Mouse (Mus musculus): ENCODE measurements at regions not wholly inside any gene's neighbourhood (a gene's known extent, or its start where the extent isn't known, plus 50 kb on each side); places are given as distances from the start of the nearest gene placed in this dataset.

DNA sequence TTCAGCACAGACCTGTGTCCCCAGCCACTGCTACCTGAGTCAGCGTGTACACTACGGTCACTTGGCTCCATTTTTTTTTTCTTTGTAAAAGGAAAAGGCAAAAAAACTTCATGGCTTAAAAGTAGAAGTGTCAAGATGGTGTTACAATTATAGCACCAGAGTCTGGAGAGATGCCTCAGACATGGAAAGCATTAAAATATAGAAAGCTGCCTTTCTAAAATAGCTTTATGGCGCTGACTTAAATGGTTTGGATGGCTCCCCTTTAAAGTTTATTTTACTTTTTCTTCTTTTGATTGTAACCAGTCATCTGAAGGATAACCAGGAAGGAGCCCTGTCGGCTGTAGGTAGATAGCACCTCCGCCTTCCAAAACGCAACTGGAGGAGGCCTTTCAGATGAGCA lies 79.0 kb upstream of the Jade1 start:
- DNase-seq (ENCODE audit: low spot score in 2 of 2) = no peak

DNA sequence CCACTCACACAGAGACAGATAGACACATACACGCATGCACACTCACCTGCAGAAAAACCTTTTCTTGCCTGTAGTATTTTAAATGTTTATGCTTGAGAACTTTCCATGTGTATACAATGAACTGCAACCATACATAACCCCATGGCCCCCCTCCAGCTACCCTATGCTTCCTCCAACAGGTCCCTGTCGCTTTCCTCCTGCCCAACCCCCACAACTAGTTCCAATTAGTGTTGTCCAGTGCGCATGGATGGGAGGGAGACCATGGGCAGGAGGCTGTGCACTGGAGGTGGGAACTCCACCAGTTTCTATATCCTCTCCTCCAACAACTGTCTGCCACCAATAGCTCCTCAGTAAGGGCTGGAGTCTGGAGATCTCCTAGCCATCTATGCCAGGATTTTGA lies 82.9 kb upstream of the Jade1 start:
- DNase-seq (ENCODE audit: low spot score in 2 of 2) = no peak

DNA sequence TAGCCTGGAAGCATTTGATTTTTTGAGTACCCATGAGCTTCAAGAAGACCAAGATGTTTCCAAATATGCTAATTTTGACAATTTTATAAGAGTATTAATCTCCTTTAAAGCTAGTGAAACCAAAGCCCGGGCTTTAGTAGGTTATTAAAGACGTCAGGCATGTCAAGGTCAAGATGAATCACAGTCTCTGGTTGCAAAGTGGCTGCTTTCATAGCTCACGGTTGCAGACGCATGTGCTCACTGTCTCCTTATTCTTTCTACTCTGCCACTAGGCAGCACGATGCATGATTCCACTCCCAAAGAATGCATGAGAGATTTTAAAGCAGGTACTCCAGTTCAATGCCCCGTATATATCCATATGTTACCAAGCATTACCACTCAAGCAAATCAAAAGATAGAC lies 86.4 kb upstream of the Jade1 start:
- no peak for DNase-seq (ENCODE audit: low spot score in 2 of 2)

DNA sequence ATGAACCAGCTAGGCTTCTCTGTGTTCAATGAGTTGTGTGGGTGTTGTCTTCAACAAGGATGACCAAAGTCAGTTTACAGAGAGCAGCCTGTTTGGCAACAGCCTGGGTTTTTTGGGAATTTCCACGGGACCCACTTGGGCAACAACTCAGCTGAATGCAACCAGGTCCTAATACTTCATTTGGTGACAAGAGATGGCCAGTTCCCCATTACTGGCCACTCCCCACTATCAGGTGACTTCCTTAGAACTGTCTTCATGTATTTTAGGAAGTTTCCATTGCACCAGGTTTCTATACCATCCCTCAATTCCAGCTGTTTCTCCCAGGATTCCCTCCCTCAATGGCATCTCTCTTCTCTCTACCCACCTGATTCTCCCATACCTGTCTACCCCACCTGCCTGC lies 87.7 kb upstream of the Jade1 start:
- no peak for DNase-seq (ENCODE audit: low spot score in 2 of 2)

DNA sequence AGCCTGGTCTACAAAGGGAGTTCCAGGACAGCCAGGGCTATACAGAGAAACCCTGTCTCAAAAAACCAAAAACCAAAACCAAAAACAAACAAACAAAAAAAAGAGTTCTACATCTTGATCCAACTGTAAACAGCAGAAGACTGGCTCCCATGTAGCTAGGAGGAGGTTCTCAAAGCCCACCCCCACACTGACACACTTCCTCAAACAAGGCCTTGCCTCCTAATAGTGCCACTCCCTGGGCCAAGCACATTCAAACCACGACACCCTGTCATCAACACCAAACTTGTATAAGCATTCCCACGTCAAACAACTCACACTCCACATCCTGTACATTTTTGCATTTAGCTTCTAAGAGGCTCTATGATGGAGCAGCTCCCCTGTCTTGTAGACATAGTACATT lies 89.6 kb upstream of the Jade1 start:
- no peak for DNase-seq (ENCODE audit: low spot score in 2 of 2)

DNA sequence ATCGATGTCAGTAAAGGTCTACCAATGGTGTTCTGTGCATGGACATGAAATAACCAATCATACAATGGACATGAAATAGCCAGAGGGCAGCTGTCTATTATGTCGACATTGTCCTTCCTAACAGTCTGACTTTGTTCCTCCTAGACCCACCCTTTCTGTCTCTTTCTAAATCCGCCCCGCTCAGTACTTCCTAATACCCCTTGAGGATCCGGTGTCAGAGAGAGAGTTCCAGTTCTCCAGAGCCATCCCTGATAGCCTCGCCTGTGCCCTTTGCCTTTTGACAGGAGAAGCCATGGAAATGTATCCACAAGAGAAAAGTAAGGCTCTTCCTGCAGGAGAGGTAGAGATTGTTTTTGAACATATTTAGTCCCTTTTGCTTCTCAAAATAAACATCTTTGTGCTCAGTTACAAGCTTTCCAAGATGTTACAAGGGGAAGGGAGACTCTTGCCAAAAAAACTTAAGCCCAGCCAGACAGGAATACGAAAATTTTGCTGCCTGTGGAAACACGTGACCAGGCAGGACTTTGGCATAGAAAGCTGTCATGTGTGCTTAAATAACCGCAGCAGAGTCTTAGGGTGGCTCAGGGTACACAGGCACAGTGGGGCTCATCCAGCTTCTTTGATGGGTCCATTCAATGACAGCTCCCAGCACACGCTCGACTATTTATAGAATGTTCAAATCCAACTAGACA lies 92.4 kb upstream of the Jade1 start:
- no peak for DNase-seq (ENCODE audit: low spot score in 2 of 2)

DNA sequence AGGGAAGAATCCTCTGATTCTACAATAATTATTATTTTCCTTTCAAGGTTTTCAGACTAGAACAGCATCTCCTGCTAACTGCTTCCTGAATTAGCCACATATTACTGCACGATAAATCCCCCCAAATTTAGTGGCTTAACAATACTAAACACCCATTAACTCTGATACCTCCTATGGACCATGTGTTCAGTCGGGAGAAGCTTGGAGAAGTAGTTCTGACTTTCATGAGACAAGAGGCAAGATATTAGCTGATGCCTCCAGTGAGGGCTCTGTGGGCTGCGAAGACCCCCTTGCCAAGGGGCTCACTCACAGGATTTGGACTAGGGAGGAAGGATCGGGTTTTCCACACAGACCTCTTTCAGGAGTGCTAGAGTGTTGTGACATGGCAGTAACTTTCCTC lies 95.4 kb upstream of the Jade1 start:
- DNase-seq (ENCODE audit: low spot score in 2 of 2) = no peak

DNA sequence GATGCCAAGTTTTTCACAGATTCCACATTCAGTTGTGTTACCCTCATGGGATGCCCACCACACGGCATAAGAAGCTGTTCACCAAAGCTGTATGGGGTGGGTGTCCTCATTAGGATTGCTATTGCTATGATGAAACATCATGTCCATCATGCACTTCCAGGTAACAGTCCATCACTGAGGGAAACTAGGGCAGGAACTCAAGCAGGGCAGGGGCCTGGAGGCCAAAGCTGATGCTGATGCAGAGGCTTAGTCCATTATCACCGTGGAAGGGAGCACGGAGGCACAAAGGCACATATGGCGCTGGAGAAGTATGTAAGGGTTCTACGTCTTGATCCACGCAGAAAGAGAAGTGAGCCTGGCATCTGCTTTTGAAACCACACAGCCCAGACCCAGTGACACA lies 97.4 kb upstream of the Jade1 start:
- no peak for DNase-seq (ENCODE audit: low spot score in 2 of 2)

DNA sequence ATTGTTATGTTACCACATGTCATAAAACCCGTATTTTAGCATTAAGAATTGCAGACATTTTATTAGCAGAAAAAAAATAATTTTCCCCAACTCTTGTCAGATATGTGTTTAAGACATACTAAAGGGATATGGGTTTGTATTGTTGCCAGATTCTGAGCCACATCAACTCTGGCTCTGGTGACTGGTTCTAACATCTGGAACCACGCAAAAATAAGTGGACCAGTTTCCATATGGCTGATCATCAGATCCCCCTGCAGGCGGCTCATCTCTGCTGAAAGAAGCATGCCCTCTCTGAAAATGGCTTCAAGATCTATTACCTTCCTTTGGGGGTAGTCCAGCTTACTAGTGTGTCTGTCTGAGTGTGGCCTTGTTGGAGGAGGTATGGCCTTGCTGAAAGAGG lies 102.0 kb upstream of the Jade1 start:
- DNase-seq (ENCODE audit: low spot score in 2 of 2) = no peak

DNA sequence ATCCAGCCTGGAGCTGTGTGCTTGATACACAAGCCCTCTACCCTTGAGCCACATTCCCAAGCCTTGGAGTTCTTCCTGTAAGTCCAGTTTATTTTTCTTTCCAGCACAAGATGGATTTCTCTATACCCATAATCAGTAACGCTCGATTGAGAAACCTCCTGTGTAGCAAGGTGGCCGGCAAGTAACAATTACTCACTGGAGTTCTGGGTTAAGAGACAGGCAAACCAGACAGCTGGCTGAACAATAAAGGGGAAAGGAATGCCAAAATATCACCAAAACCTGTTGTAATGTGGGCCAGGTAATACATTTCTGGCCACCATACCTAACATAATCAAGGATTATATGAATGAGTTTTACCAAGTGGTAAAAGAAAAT lies 102.8 kb upstream of the Jade1 start:
- DNase-seq (ENCODE audit: low spot score in 2 of 2) = no peak

DNA sequence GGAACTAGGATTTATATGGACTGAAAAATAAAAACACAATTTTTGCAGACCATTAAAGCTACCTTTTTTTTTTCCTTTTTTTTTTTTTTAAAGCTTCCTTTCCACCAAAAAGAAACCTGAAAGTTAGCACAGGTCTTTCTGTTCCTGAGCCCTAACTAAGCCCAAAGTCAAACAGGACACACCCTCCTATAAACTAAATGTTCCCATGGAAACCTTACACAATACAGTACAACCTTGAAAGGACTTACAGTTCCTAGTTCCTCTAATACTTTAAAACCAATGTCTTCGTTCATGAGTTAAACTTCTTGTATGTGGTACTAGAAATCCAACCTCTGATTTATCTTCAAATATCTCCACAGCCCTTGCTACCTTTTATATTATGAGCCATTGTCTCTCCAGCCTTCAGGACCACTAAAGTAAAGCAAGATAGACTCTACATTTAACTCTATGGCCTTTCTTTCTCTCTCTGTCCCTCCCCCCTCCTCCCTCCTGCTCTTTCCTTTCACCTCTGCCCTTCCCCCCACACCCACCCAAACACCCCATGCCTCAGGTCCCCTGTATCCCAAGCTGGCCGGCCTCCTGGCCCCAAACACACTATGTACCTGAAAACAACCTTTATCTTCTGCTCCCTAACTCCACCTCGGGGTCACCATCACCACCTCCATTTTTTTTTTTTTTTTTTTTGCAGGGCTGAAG lies 103.4 kb upstream of the Jade1 start:
- DNase-seq (ENCODE audit: low spot score in 2 of 2) = no peak

DNA sequence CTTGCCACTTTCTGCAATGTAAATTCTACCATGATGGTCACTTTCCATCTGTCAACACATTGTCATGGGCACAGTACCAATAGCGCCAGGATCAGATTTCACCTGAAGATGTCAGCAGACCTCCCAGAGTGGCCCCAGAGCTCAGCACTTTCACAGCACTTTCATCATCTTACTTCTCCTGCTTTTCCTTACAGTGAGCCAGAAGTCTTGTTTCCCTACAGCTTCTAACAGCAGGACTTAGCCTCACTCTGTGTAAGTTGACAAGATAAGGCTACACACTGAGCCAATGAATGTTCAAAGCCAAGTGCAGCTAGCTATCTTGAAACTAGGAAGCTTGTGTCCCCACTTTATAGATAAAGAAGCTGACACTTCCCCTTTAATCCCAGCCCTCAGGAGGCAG lies 104.8 kb upstream of the Jade1 start:
- DNase-seq (ENCODE audit: low spot score in 2 of 2) = no peak

DNA sequence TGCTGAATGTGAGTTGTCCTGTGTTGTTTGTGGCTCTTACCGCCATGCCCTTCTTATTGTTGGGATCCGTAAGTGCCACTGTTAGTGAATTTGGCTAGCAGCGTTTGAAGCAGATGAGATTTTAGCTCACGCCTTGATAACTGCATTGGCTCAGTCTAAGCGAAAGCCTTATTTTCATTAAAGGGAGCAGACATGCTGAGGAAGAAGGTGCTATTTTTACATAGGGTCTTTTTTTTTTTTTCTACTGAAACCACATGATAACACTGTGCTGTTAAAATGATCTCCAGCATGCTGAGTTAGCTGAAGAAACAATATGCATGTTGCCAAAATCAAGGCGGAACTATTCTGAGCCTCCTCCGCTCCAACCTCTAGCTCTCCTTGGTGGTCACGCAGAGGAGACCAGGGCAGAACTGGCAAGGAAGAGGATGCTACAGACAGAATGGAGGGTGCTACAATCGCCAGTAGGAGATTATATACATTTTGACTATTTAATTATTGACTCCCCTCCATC lies 111.2 kb upstream of the Jade1 start:
- no peak for DNase-seq (ENCODE audit: low spot score in 2 of 2)

DNA sequence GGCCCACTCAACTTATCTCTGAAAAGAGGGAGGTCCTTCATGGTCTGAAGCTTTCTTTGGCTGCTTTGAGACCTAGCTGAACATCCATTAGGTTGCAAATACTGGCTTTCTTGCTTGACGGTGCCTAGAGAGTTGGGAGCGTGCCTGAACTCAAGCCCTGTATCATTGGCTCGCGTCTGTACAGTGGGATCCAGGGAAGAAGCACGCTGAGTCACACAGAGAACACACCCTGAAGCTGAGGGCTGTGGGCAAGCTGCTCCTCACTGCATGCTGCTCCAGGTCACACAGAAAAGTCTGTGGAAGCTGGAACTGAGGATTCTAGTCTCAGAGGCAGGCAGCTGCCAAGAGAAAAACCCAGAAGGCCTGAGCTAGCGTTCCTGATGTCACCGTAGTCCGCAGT lies 119.3 kb upstream of the Jade1 start:
- no peak for DNase-seq (ENCODE audit: low spot score in 2 of 2)

DNA sequence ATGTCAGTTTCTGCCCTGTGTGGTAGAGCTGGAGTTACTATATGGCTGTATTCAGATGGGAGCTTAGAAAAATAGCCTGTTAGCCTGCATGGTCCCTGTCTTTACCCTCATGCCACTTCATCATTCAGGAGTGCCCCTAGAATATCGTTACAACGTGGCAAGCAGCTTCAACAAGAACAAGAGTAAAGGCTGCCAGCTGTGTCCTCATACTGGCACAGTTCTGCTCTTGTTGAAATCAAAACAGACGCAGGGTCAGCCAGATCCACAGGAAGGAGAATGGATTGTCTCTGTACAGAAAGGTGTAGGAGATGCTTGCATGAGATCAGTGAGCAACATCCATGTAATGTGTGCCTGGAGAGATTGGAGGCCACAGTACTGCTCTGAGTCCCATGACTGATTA lies 122.4 kb upstream of the Jade1 start:
- no peak for DNase-seq (ENCODE audit: low spot score in 2 of 2)

DNA sequence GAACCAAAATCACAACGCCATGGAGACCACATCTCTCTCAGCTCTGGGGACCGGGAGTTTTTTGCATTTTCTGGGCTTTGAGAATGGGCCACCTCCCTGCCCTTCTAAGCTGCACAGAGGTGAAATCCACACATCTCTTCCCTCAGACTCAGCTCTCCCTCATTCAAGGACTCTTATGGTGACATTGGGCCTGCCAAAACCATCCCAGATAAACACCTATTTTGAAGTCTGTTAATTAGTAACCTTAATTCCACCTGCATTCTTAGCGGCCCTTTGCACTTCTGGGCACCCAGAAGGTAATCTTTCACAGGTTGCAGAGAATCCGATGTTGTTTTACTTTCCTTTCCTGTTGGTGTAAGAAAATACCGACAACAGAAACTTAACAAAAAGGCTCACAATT lies 123.2 kb upstream of the Jade1 start:
- no peak for DNase-seq (ENCODE audit: low spot score in 2 of 2)

DNA sequence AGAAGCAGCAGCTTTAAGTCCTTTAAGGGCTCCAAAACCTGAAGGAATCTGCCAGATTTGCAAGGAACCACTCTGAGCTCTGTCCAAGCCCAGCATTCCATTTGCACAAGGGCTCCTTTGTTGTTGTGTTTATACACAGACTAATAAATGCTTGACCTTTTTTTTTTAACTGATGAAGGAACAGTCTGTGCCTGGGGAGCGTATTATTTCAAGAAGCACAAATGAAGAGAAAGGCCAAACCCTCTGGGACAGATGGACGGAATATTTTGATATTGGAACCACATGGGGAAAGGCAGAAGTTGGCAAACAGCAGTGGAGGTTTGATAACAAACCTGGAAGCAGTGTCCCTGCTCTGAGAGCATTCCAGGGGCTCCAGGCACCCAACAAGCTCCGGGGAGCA lies 125.3 kb upstream of the Jade1 start:
- DNase-seq (ENCODE audit: low spot score in 2 of 2) = no peak

DNA sequence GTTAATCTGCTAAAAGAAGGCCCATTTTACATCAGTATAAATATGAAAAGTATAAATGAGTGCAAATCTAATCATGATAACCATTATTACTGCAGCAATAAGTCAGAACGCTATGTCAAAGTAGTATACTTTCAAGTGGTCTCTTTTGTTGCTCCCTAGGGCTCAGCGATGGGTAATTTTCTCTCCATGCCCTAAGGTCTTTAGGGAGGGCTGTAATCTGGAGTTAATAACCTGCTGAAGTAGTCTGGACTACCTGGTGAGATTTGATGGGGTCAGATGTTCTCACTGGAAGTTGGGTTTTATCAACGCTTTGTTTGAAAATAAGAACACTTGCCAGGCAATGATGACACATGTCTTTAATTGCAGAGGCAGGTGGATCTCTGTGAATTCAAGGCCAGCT lies 128.6 kb upstream of the Jade1 start:
- no peak for DNase-seq (ENCODE audit: low spot score in 2 of 2)

DNA sequence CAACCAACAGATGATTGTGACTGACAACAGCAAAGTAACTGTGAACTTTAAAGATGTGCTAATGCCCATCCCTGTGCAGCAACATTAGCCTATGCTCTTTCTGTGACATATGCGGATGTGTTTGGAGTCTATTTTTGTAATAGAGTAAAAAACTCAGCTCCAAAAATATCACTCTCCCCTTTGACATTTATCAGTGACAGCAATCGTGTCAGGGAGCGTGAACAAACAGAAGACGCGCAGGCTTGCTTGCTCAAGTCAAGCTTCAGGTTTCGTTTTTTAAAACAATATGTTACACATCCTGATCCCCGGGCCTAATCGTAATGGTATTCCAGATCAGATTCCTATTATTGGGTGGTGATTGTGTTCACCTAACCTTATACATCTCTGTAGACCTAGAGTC lies 129.7 kb upstream of the Jade1 start:
- DNase-seq (ENCODE audit: low spot score in 2 of 2) = no peak

DNA sequence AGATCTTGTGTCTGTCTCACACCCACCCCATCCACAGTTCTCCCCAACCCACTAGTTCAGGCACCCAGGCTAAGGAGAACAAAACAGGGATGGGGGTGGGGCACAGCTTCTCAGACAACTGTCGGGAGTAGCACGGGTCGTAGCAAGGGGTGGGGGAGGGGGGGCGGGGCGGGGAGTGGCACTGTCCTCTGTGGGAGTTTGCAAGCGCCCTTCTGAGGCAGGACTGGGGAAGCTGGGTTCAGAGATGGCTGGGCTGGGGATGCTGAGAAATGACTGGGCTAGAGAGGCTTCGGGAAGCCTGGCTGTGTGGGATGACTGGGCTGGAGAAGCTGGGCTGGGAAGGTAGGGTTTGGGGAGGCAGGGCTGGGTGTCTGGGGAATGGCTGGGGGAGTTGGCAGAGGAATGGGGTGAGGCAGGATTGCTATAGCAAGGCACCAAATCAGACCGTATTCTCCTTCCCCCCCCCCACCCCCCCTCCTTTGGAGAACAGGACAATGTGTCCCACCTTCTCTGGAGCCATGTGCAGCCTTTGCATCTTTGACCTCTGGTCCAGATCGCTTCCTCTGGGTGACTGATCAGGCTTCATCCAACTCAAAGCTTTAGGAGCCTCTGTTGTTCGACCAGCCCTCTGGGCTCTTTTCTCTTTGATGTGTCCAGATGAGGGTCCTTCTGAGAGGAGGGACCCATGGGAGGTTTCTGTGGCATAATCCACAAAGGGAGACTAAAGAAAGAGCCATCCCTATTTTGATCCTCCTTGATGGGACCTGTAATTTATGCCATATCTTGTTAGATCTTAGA lies 131.2 kb upstream of the Jade1 start:
- DNase-seq (ENCODE audit: low spot score in 2 of 2) = no peak

DNA sequence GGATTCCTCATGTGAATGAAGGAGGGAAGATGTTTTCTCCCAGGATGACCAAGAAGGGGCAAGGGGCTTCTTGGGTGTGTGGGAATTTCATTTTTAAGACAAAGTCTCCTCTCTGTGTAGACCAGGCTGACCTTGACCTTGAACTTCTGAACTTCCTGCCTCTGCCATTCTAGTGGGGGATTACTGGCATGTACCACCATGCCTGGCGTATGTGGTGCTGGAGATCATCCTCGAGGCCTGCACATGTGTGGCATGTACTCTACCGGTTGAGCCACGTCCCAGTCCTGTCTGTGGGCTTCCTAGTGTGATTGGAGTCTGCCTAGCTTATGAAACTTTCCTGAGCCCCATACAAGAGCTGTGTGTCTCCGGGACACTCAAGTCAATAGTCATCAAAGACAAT lies 131.9 kb upstream of the Jade1 start:
- no peak for DNase-seq (ENCODE audit: low spot score in 2 of 2)

DNA sequence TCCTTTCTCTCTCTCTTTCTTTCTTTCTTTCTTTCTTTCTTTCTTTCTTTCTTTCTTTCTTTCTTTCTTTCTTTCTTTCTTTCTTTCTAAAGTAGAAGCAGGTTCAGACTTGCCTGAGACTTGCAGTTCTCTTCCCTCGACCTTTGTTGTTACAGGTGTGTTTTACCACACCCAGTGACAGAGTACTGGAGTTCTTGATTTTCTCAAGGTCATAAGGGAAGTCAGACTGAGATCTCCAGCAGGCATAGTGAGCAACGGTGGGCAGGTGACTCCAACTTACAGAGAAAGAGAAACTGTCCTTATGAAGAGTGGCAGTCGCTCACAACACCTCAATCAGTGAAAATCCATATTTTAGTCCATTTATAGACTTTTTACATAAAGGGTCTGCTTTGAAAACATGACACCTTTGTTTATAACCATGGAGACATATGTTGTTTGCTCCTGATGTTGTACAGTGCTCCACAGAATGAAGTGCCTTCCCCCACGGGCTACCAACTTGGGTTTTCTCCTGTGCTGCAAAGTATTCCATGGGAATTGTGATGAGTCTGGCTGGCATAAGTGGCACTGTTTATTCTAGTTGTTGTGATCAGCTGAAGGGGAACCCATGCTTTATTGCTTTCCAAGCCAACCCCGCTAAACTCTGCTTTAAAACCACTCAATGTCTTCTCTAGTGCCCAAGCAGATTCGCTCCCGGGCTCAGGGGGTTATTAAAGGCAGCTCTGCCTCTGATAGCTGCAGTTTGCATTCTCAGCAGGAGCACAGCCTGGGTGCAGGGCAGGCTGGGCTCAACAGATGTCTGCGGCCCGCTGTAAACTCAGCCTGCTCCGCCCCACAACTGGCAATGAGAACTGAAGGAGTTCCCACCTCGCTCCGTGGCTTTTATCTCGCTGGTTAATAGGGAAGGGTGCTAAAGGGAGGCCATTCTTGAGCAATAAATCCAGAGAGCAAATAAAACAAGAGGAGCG lies 132.6 kb upstream of the Jade1 start:
- no peak for DNase-seq (ENCODE audit: low spot score in 2 of 2)

Measured in frontal cortex, postnatal 14 days (tissue).